Mouse (Mus musculus): ENCODE data around the gene Oma1. TPM values are rescaled to one million over a fixed set of nuclear protein-coding genes. Genes with fewer than 3 reads are reported as not detected.

The Oma1 gene
- total and polyA plus RNA-seq, 3 experiments = 10.4 to 14.3 TPM; not detected in 1

- Histone ChIP-seq H3K79me2 (ENCODE audit: control insufficient read depth, insufficient read depth, low read length, poor library complexity) (no peaks in the 10 kb centered on the region), H3K36me3 (ENCODE audit: control insufficient read depth in 1 of 2, insufficient read depth in 2 of 2, low read length in 2 of 2) (no peaks in the 10 kb centered on the region), H3K27ac (ENCODE audit: control insufficient read depth, low read depth, low read length) (no peak overlapping the region), H3K9me3 (replicated peaks; ENCODE audit: insufficient read depth, low read length) (no peaks in the 10 kb centered on the region), H3K27me3 (ENCODE audit: control insufficient read depth in 1 of 2, insufficient read depth in 2 of 2, low read length in 2 of 2) (no peaks in the 10 kb centered on the region), H3K4me1 (ENCODE audit: control insufficient read depth in 1 of 2, insufficient read depth in 2 of 2, low read length in 2 of 2) (no peaks in the 10 kb centered on the region), H3K9ac (ENCODE audit: control insufficient read depth, low read depth, low read length, poor library complexity, severe bottlenecking) (no peak overlapping the region), H3K4me3 (ENCODE audit: control insufficient read depth in 1 of 2, insufficient read depth in 1 of 2, low read depth in 2 of 2, low read length in 2 of 2) (no peak overlapping the region)
- no peak for TF ChIP-seq GATA1 (IDR thresholded peaks at IDR 0.05; ENCODE audit: low read depth, low read length)
- no peak for TF ChIP-seq ZKSCAN1 (IDR thresholded peaks at IDR 0.05; ENCODE audit: low read depth, low read length)
- TF ChIP-seq ZC3H11A (IDR thresholded peaks at IDR 0.05; ENCODE audit: low read depth, low read length) = no peak
- TF ChIP-seq NELFE (IDR thresholded peaks at IDR 0.05; ENCODE audit: low read depth, low read length) = no peak
- no peak for TF ChIP-seq MYC (IDR thresholded peaks at IDR 0.05; ENCODE audit: low read depth, low read length)
- no peak for TF ChIP-seq MEF2A (IDR thresholded peaks at IDR 0.05; ENCODE audit: extremely low read depth, insufficient replicate concordance, low read depth, low read length, poor library complexity, severe bottlenecking)
- TF ChIP-seq POLR2A (IDR thresholded peaks at IDR 0.05; ENCODE audit: control insufficient read depth in 1 of 2, insufficient read depth in 1 of 2, low read depth in 1 of 2, low read length in 2 of 2, poor library complexity in 1 of 2) = no peak
- no peak for TF ChIP-seq TBP (IDR thresholded peaks at IDR 0.05; ENCODE audit: low read depth, low read length)
- no peak for TF ChIP-seq MAZ (IDR thresholded peaks at IDR 0.05; ENCODE audit: low read depth, low read length)
- no peak for TF ChIP-seq POLR2AphosphoS2 (IDR thresholded peaks at IDR 0.05; ENCODE audit: low read length)
- no peak for TF ChIP-seq KAT2A (conservative IDR thresholded peaks at IDR 0.05; ENCODE audit: low read depth, low read length)
- TF ChIP-seq ZMIZ1 (IDR thresholded peaks at IDR 0.05; ENCODE audit: low read depth, low read length) = no peak
- TF ChIP-seq GABPA (IDR thresholded peaks at IDR 0.05; ENCODE audit: low read depth, low read length) = no peak
- TF ChIP-seq CHD1 (IDR thresholded peaks at IDR 0.05; ENCODE audit: low read depth, low read length) = no peak
- no peak for TF ChIP-seq MAX (IDR thresholded peaks at IDR 0.05; ENCODE audit: low read length)
- no peak for TF ChIP-seq E2F4 (IDR thresholded peaks at IDR 0.05; ENCODE audit: borderline replicate concordance, low read depth, low read length)
- no peak for DNase-seq (ENCODE audit: low read depth, low spot score)
Observed at GRCm38 (mm10) chr4:103321461-103321860, 7.8 kb downstream of the Oma1 start.

GRCm38 (mm10) chr4:103324688-103325451, 11.3 kb downstream of the Oma1 start:
- H3K4me1 ChIP-seq (ENCODE audit: control insufficient read depth in 1 of 2, insufficient read depth in 2 of 2, low read length in 2 of 2) = no peaks in the 10 kb centered on the region
- H3K27me3 ChIP-seq (ENCODE audit: control insufficient read depth in 1 of 2, insufficient read depth in 2 of 2, low read length in 2 of 2) = no peaks in the 10 kb centered on the region
- H3K79me2 ChIP-seq (ENCODE audit: control insufficient read depth, insufficient read depth, low read length, poor library complexity) = no peaks in the 10 kb centered on the region
- H3K4me3 ChIP-seq (ENCODE audit: control insufficient read depth in 1 of 2, insufficient read depth in 1 of 2, low read depth in 2 of 2, low read length in 2 of 2) = no peak overlapping the region
- H3K36me3 ChIP-seq (ENCODE audit: control insufficient read depth in 1 of 2, insufficient read depth in 2 of 2, low read length in 2 of 2) = no peaks in the 10 kb centered on the region
- DNase-seq (ENCODE audit: low read depth, low spot score) = no peak
- H3K9me3 ChIP-seq (replicated peaks; ENCODE audit: insufficient read depth, low read length) = no peaks in the 10 kb centered on the region
- no peak for TF ChIP-seq TAL1 (IDR thresholded peaks at IDR 0.05; ENCODE audit: low read length)
- no peak for TF ChIP-seq JUND (IDR thresholded peaks at IDR 0.05; ENCODE audit: low read depth, low read length)
- no peak for TF ChIP-seq TBP (IDR thresholded peaks at IDR 0.05; ENCODE audit: low read depth, low read length)
- TF ChIP-seq USF1 (IDR thresholded peaks at IDR 0.05; ENCODE audit: low read depth, low read length) = no peak
- TF ChIP-seq RAD21 (IDR thresholded peaks at IDR 0.05; ENCODE audit: low read depth, low read length) = no peak
- TF ChIP-seq BHLHE40 (IDR thresholded peaks at IDR 0.05; ENCODE audit: borderline replicate concordance, low read depth, low read length) = no peak
- no peak for TF ChIP-seq MAZ (IDR thresholded peaks at IDR 0.05; ENCODE audit: low read depth, low read length)
- H3K27ac ChIP-seq (ENCODE audit: control insufficient read depth, low read depth, low read length) = no peak overlapping the region
- no peak overlapping the region for H3K9ac ChIP-seq (ENCODE audit: control insufficient read depth, low read depth, low read length, poor library complexity, severe bottlenecking)

Data from MEL (cell line).